Comparison of ENCODE assay signal across 8 mouse cellular contexts in the genomic region with DNA sequence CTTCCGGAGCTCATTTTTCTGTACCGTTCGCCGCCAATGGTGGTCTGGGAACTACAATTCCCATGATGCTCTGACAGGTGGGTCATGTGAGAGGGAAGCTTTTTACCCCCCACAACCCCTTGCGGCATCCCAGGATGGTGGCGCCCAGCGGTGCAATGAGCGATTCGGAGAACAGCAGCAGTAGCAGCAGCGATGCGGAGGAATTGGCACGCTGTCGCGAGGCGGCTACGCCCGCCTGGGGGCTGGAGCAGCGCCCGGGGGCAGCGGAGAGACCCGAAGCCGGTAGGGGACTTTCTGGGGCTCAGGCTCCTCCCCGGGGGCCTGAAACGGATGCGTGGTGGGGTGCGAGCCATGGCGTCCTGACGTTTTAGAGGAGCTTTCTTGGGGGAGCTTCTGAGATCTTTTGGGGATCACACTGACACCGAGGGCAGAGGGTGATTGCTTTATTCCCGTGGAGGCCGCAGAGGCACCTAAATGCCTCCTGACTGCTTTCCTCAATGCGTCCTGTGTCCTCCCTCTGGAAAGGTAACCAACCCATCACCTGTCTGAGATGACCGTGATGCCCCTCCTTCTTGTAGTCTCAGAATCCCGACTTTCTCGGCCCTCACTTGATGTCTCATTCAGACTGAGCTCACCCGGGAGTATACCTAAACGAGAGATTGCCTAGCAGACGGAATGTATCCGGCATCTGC. TPM values are rescaled to one million over a fixed set of nuclear protein-coding genes. Genes with fewer than 3 reads are reported as not detected.
DNase-seq lines count a peak whose midpoint lies in the region; ATAC-seq lines count a peak whose summit lies in the region.

A gene (plus strand): TSS at position 85 of the 692 bp plus-strand sequence.

- ATAC-seq in hematopoietic stem cell, adult 5-6 weeks (replicated peaks in 1 of 2; ENCODE audit: insufficient read depth in 1 of 2, low FRiP score in 2 of 2, low TSS enrichment in 1 of 2, low read depth in 1 of 2, poor library complexity in 2 of 2, severe bottlenecking in 2 of 2) = peak; percentile 94 to 100
- ATAC-seq in lung, embryonic 16.5 days (ENCODE audit: low read depth) = peak; percentile 96

- peaks cover 4% of the 10 kb centered on the region for H3K36me3 ChIP-seq in lung, embryonic 16.5 days (ENCODE audit: control insufficient read depth, insufficient read depth, low read length)

- 1% methylated on average over 39 of the region's 39 CpGs for WGBS in lung, embryonic 16.5 days

- H3K4me1 ChIP-seq in lung, embryonic 16.5 days (replicated peaks; ENCODE audit: control insufficient read depth, insufficient read depth, low read length) = peaks cover 5% of the 10 kb centered on the region; the same call in 1 of the 2 replicates

- peak within 1 kb of the TSS; percentile 75 for H3K4me2 ChIP-seq in lung, embryonic 16.5 days (ENCODE audit: low read depth, low read length)

- peak within 1 kb of the TSS; percentile 81 for H3K27ac ChIP-seq in lung, embryonic 16.5 days (ENCODE audit: low read length)

- H3K4me3 ChIP-seq in lung, embryonic 16.5 days (ENCODE audit: low read length) = peak within 1 kb of the TSS; percentile 92

- no peaks in the 10 kb centered on the region for H3K27me3 ChIP-seq in lung, embryonic 16.5 days (ENCODE audit: control insufficient read depth, insufficient read depth, low read depth, low read length)

- no peaks in the 10 kb centered on the region for H3K9me3 ChIP-seq in lung, embryonic 16.5 days (ENCODE audit: control insufficient read depth, low read length)

- H3K9ac ChIP-seq in lung, embryonic 16.5 days (ENCODE audit: low read length) = peak within 1 kb of the TSS; percentile 97

- DNase-seq in MN1 (ENCODE audit: low spot score) = peak; percentile 82
- peak; percentile 84 for DNase-seq in cerebellum, adult 8-10 months
- DNase-seq in forelimb bud, embryonic 11.5 days (ENCODE audit: low read depth, low spot score) = peak; percentile 92
- peak; percentile 78 for DNase-seq in layer of hippocampus, adult 9-10 months (ENCODE audit: low spot score)
- DNase-seq in ovary, postnatal 10 days (ENCODE audit: low spot score) = peak; percentile 55
- peak; percentile 83 to 85 for DNase-seq in thymus, postnatal 10 days (ENCODE audit: low spot score in 2 of 2)

RNA-seq across cellular contexts. Expression of the gene that starts here (rescaled TPM):
- total RNA-seq in hematopoietic stem cell, adult 5-6 weeks (2017) = 15.2 and 15.3 TPM in 2 replicates
- polyA plus RNA-seq in lung, embryonic 16.5 days (2015; fragmentation: Nextera tagmentation; extraction: Ambion mirVana) = 48.0 and 49.2 TPM in 2 replicates

Comparison
In these comparisons a context has a peak if more than half of its experiments do, and no peak if none do; other contexts are left out.
1. Peak in every context shown above with its lines: DNase-seq, ATAC-seq, H3K4me3 ChIP-seq and H3K27ac ChIP-seq.